Mouse (Mus musculus) embryonic facial prominence, embryonic 13.5 days (tissue): ENCODE measurements at regions not wholly inside any gene's neighbourhood (a gene's known extent, or its start where the extent isn't known, plus 50 kb on each side); places are given as distances from the start of the nearest gene placed in this dataset.

Source experiments
- ATAC-seq: fragments of 200-750 bp; cut with Nextera tagmentation; 2 replicates; pipeline ENCODE4 v1.8.0; 2017; ENCODE audit warnings: low read depth; ENCODE audit not compliant: insufficient number of reproducible peaks, insufficient read depth, low FRiP score, low TSS enrichment
- H3K27ac ChIP-seq: fragments of 300-500 bp; sonication (generic); 2 replicates; pipeline ENCODE4 v1.5.1; 2015; ENCODE audit warnings: moderate library complexity, mild to moderate bottlenecking, inconsistent platforms
- H3K27me3 ChIP-seq: fragments of 300-500 bp; sonication (generic); 2 replicates; pipeline ENCODE4 v1.6.1; 2015; ENCODE audit warnings: mild to moderate bottlenecking, inconsistent platforms
- H3K36me3 ChIP-seq: fragments of 300-500 bp; sonication (generic); 2 replicates; pipeline ENCODE4 v1.6.1; 2015; ENCODE audit warnings: mild to moderate bottlenecking, inconsistent platforms
- H3K4me1 ChIP-seq: fragments of 300-500 bp; sonication (generic); 2 replicates; pipeline ENCODE4 v1.6.1; 2015; ENCODE audit warnings: inconsistent platforms
- H3K4me2 ChIP-seq: fragments of 300-500 bp; sonication (generic); 2 replicates; pipeline ENCODE4 v1.6.1; 2015; ENCODE audit warnings: moderate library complexity, mild to moderate bottlenecking, inconsistent platforms
- H3K4me3 ChIP-seq: fragments of 300-500 bp; sonication (generic); 2 replicates; pipeline ENCODE4 v1.5.1; 2015; ENCODE audit warnings: mild to moderate bottlenecking, inconsistent platforms
- H3K9ac ChIP-seq: fragments of 300-500 bp; sonication (generic); 2 replicates; pipeline ENCODE4 v1.6.1; 2015; ENCODE audit warnings: mild to moderate bottlenecking, inconsistent platforms
- H3K9me3 ChIP-seq: fragments of 300-500 bp; sonication (generic); 2 replicates; pipeline ENCODE4 v1.6.1; 2016; ENCODE audit warnings: inconsistent platforms
- WGBS: fragments of 180-500 bp; shearing (Covaris S2); methylation state at CpG from one replicate; pipeline ENCODE4 v1.1.7; 2015; ENCODE audit warnings: mixed read lengths; 5-methylcytosine and 5-hydroxymethylcytosine counted together

DNA sequence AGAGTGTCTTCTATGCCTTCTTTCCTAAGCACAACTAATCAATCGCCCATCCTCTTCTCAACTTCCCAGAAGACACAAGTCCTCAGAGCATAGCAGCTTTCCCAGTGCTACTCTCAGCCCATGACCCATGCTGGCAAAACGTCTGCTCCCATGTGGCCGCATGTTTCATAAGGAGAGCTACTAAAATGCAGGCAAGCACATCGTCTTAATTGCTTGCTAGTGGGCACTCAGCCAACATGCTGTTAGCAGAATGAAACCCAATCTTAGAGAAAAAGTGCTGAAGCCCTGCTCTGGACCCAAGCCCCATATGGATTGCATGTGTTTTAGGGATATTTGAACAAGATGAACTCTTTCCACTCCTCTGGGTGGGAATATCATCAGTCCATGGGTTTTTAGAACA, 1348.2 kb upstream of the Zeb2 start:
- no peak overlapping the region for H3K9ac ChIP-seq
- no peaks in the 10 kb centered on the region for H3K9me3 ChIP-seq
- no peak for ATAC-seq
- H3K27ac ChIP-seq = no peak overlapping the region
- peak overlapping the region; percentile 9; the same call in 1 of the 2 replicates for H3K4me2 ChIP-seq
- H3K4me3 ChIP-seq = no peak overlapping the region
- peaks cover 5% of the 10 kb centered on the region for H3K4me1 ChIP-seq
- H3K36me3 ChIP-seq = no peaks in the 10 kb centered on the region
- H3K27me3 ChIP-seq = no peaks in the 10 kb centered on the region
- WGBS = 19% methylated on average over 4 of the region's 4 CpGs

DNA sequence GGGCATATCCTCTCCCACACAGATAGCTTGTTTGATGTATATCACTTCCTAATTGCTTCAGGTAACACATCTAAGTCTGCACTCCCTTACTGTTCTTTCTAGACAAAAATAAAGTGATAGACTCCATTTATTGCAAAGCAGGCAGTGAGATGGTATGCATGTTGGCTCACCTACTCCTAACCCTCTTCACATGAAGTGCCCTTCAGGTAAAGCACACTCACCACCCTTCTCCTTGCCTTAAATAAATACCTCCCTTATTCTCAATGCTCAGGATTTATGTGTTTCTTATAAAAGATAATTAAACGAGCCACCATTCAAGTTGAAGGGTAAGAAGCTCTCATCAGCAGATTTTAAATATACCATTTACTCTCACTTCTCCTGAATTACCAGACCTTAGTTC, 1347.7 kb upstream of the Zeb2 start:
- H3K4me2 ChIP-seq = no peak overlapping the region
- no peaks in the 10 kb centered on the region for H3K27me3 ChIP-seq
- ATAC-seq = no peak
- H3K9me3 ChIP-seq = no peaks in the 10 kb centered on the region
- no peak overlapping the region for H3K27ac ChIP-seq
- H3K36me3 ChIP-seq = no peaks in the 10 kb centered on the region
- WGBS = 67% methylated on average over 1 of the region's 1 CpGs
- no peak overlapping the region for H3K9ac ChIP-seq
- peaks cover 5% of the 10 kb centered on the region for H3K4me1 ChIP-seq
- no peak overlapping the region for H3K4me3 ChIP-seq

DNA sequence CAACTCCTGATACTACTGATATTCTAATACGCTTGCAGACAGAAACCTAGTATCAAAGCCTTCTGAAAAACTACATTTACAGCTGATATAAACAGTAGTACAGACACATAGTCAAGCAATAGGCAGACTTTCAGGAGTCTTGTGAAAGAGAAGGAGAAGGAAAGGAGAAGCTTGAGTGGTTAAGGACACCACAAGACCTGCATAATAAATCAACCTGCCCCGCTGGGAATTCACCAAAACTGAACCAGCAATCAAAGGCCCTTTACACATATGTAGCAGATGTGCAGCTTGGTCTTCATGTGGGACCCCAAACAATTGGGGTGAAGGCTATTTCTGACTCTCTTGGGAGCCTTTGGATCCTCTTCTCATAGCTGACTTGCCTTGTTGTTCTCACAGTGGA, 1345.5 kb upstream of the Zeb2 start:
- Histone ChIP-seq H3K9ac (no peak overlapping the region), H3K4me2 (no peak overlapping the region), H3K36me3 (no peaks in the 10 kb centered on the region), H3K27ac (no peak overlapping the region), H3K9me3 (no peaks in the 10 kb centered on the region), H3K4me3 (no peak overlapping the region), H3K27me3 (no peaks in the 10 kb centered on the region), H3K4me1 (peaks cover 5% of the 10 kb centered on the region)
- 90% methylated on average over 2 of the region's 2 CpGs for WGBS
- no peak for ATAC-seq

DNA sequence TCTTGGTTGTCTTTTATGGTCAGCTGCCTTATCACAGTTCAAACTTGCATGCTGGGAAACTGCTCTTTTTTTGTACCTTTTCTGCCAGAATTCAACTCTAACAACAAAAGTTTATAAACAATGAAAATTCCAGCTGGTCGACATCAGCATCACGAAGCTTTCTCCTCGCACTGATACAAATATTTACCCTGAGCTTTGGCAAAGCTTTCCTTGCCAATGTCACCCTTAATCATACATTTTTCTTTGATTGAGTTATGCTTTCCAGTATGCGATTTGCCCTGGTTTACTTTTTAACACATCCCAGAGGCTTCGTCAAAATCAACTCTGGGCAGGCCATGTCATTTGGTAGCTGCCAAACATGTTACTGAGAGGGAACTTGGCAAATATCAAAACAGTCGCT, 1333.5 kb upstream of the Zeb2 start:
- Histone ChIP-seq H3K9ac (no peak overlapping the region), H3K9me3 (no peaks in the 10 kb centered on the region), H3K27ac (no peak overlapping the region), H3K4me1 (no peaks in the 10 kb centered on the region), H3K4me3 (no peak overlapping the region), H3K4me2 (no peak overlapping the region), H3K27me3 (no peaks in the 10 kb centered on the region), H3K36me3 (no peaks in the 10 kb centered on the region)
- ATAC-seq = no peak
- 45% methylated on average over 6 of the region's 6 CpGs for WGBS

DNA sequence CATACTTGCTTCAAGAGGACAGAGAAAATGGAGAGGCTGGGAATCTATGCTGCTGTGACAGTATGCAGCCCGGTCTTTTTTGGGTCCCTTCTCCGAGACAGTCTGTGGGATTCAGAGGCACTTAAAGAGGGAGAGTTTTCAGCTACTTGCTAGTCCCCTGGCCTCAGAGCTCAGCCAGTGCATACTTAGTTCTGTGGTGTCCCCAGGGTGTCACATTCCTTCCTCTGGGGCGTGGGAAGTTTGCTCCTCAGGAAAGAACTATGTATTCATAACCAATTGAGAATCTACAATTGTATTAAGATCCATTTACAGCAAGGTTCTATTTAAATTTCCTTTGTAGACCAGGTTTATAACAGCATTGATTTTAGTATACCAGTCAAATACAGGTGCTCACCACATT, 1328.1 kb upstream of the Zeb2 start:
- no peak for ATAC-seq
- Histone ChIP-seq H3K4me1 (peaks cover 26% of the 10 kb centered on the region), H3K27ac (no peak overlapping the region), H3K9me3 (no peaks in the 10 kb centered on the region), H3K4me3 (no peak overlapping the region), H3K27me3 (no peaks in the 10 kb centered on the region), H3K9ac (no peak overlapping the region), H3K36me3 (no peaks in the 10 kb centered on the region), H3K4me2 (no peak overlapping the region)
- 56% methylated on average over 3 of the region's 3 CpGs for WGBS

DNA sequence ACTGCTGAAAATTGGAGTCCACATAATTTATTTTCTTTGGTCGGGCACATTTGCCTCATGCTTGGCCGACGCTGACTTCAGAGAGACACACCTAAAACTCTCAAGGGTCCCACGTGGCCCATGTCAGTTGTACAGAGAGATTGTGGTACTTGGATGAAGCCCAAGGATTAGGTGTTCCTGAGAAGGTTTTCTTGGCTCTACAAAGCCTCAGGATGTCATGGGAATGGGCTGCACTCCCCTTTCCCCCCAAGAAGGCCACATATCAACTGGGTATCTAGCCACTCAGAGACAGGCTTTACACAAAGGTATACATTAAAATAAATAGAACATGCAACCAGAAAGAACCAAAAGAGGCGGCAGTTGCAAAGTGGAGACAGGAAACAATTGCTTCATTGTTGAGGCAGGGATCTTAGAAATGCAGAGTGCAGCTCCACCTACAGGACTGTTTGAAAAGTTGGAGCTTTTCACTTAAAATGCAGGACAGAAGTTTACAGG, 1326.5 kb upstream of the Zeb2 start:
- H3K9ac ChIP-seq = no peak overlapping the region
- no peak overlapping the region; the same call in 1 of the 2 replicates for H3K4me3 ChIP-seq
- no peaks in the 10 kb centered on the region for H3K9me3 ChIP-seq
- peak overlapping the region; percentile 44 for H3K4me2 ChIP-seq
- no peaks in the 10 kb centered on the region for H3K36me3 ChIP-seq
- H3K27me3 ChIP-seq = no peaks in the 10 kb centered on the region
- peak overlapping the region; percentile 65 for H3K27ac ChIP-seq
- WGBS = 8% methylated on average over 5 of the region's 5 CpGs
- ATAC-seq = peak; percentile 81
- H3K4me1 ChIP-seq = peaks cover 26% of the 10 kb centered on the region

DNA sequence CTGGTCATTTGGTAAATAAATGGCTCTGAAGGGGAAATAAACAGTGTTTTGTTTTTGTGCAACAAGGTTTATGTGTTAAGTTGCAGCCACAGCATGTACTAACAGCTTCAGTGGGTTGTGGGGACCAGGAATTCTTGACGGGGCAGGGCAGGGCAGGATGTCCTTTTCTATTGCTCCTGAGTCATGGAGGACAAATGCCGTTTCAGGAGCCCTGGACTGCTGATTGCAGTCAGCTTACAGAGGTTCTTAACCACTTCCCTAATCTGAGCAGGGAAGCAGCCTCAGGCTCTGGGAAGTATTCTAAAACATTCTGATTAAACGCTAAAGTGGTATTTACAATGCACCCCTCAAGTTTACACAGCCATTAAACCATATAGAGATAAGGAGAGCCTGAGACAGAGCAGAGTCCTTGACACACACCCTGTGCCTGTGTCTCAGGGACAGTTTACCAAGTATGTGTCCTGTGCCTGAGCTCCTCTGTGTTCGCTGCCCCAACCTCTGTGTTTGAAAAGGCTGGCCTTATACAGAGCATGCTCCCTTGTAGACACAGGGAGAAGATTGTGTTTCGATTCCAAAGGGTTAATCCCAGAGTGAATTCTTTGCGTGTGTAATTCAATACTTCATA, 1326.0 kb upstream of the Zeb2 start:
- peak; percentile 79 for ATAC-seq
- H3K4me1 ChIP-seq = peaks cover 26% of the 10 kb centered on the region
- peak overlapping the region; percentile 71 for H3K27ac ChIP-seq
- peak overlapping the region; percentile 44 for H3K4me2 ChIP-seq
- 17% methylated on average over 6 of the region's 6 CpGs for whole genome bisulfite sequencing
- no peak overlapping the region for H3K4me3 ChIP-seq
- no peak overlapping the region for H3K9ac ChIP-seq
- H3K36me3 ChIP-seq = no peaks in the 10 kb centered on the region
- no peaks in the 10 kb centered on the region for H3K27me3 ChIP-seq
- no peaks in the 10 kb centered on the region for H3K9me3 ChIP-seq

DNA sequence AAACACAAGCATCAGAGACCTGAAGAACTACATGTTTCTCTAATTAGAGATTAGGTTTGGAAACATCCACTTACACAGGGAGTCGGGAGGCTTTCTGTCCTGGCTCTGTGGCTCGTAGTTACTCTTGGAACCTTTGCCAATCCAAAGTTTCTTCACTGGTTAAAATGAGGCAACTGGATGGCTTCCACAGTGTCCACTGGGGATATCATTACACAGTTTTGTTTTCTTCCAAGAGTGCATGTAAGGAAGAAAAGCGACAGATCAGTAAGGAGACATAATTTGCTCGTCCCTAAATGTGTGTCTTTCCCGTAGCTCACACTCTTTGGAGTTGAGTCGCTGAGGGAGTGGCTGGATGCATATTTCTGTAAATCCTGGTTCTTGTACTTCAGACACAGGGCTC, 1325.4 kb upstream of the Zeb2 start:
- H3K27me3 ChIP-seq = no peaks in the 10 kb centered on the region
- peak overlapping the region; percentile 44 for H3K4me2 ChIP-seq
- H3K4me3 ChIP-seq = no peak overlapping the region
- H3K9ac ChIP-seq = no peak overlapping the region
- H3K36me3 ChIP-seq = no peaks in the 10 kb centered on the region
- peak overlapping the region; percentile 71 for H3K27ac ChIP-seq
- no peak for ATAC-seq
- no peaks in the 10 kb centered on the region for H3K9me3 ChIP-seq
- 31% methylated on average over 6 of the region's 6 CpGs for WGBS
- peaks cover 26% of the 10 kb centered on the region for H3K4me1 ChIP-seq

DNA sequence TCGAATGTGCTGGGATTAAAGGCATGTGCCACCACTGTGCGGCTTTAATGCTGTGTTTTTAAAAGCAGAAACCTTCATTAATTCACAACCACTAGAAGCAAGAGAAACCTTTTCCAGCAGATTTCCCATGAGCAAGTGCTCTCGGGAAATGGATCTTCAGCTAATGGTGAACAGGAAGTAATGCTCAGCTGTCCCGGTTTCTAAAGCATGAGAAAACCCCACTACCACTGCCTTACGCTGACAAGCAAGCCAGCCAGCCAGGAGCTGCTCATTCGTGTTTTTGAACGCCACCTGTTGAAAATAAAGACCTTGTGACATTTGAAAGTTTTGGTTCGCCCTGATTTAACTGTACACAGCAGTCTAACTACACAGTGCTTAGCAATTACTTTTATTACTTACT, 1324.7 kb upstream of the Zeb2 start:
- Histone ChIP-seq H3K27me3 (no peaks in the 10 kb centered on the region), H3K9me3 (no peaks in the 10 kb centered on the region), H3K36me3 (no peaks in the 10 kb centered on the region), H3K4me2 (no peak overlapping the region), H3K4me1 (peaks cover 26% of the 10 kb centered on the region), H3K9ac (no peak overlapping the region), H3K4me3 (no peak overlapping the region), H3K27ac (no peak overlapping the region)
- no peak for ATAC-seq
- 80% methylated on average over 8 of the region's 8 CpGs for WGBS

DNA sequence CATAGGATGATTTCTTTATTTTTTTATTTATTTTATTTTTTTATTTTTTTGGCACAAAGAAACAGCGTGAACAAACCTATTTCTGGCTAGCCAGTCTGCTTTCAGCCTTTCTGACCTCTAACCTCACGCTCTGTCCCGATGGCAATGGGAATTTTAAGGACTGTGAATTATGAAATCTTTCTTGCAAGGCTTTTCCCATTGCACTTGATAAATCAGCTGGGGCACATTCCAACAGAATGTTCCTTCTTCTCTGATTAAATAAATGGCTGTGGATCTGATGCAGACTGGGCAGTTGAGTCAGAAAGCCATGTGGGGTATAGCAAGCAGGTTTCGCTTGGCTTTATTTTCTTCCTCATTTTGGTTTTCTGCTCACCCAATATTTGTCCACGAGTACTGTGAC, 1324.2 kb upstream of the Zeb2 start:
- Histone ChIP-seq H3K27ac (no peak overlapping the region), H3K36me3 (no peaks in the 10 kb centered on the region), H3K9ac (no peak overlapping the region), H3K4me3 (no peak overlapping the region), H3K4me2 (no peak overlapping the region), H3K4me1 (peaks cover 26% of the 10 kb centered on the region), H3K9me3 (no peaks in the 10 kb centered on the region), H3K27me3 (no peaks in the 10 kb centered on the region)
- 90% methylated on average over 5 of the region's 5 CpGs for WGBS
- ATAC-seq = no peak

DNA sequence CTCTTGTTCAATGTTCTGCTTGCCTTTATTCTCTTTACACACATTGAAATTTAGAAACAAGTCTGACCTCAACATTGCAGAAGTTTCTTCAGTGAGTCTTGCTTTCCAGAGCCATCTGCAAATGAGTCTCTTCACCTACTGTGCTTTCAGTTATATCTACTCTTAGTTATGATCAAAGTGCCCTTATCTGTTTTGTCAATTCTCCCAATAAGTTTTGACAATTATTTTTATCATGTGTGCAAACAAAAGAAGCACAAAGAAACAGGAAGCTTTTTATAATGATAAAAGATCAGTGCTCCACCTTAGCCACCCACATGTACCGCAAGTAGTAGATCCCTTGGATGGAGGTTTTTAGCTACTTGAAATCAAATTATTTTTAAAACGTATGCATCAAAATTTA, 1322.8 kb upstream of the Zeb2 start:
- 41% methylated on average over 2 of the region's 2 CpGs for WGBS

DNA sequence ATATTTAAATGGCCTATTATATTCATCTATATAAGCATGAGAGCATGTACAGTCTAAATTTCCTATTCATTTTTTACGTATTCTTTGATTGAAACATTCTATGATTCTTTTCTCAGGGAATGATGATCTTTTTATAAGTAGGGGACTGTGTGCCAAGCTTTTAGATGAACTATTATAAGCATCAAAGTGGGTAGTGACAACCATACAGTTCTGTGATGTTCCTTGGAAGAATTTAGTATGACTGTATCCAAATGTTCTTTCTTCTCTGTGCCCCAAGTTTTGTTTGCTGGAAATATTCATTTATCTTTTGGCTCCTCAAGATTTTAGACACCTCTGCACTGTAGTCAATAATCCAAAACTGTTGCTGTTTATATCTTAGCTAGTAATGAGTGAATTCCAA, 1301.1 kb upstream of the Zeb2 start:
- ATAC-seq = no peak
- 94% methylated on average over 1 of the region's 1 CpGs for WGBS
- H3K27me3 ChIP-seq = no peaks in the 10 kb centered on the region
- no peaks in the 10 kb centered on the region for H3K9me3 ChIP-seq
- H3K36me3 ChIP-seq = no peaks in the 10 kb centered on the region
- no peak overlapping the region for H3K4me2 ChIP-seq
- no peak overlapping the region for H3K9ac ChIP-seq
- H3K27ac ChIP-seq = no peak overlapping the region
- H3K4me1 ChIP-seq = no peaks in the 10 kb centered on the region
- no peak overlapping the region for H3K4me3 ChIP-seq

More for the DNA sequence above, 1322.8 kb upstream of the Zeb2 start:
- no peak overlapping the region for H3K4me2 ChIP-seq
- H3K4me1 ChIP-seq = peaks cover 23% of the 10 kb centered on the region
- no peaks in the 10 kb centered on the region for H3K9me3 ChIP-seq
- H3K36me3 ChIP-seq = no peaks in the 10 kb centered on the region
- no peak overlapping the region for H3K4me3 ChIP-seq
- no peaks in the 10 kb centered on the region for H3K27me3 ChIP-seq
- ATAC-seq = no peak
- H3K9ac ChIP-seq = no peak overlapping the region
- no peak overlapping the region for H3K27ac ChIP-seq
